Mouse (Mus musculus): ENCODE data around the gene Cmtr1. TPM values are rescaled to one million over a fixed set of nuclear protein-coding genes. Genes with fewer than 3 reads are reported as not detected.

Gene Cmtr1
- total RNA-seq, 4 experiments from 2014 or later, result 112 to 142 (median 127) TPM

DNA sequence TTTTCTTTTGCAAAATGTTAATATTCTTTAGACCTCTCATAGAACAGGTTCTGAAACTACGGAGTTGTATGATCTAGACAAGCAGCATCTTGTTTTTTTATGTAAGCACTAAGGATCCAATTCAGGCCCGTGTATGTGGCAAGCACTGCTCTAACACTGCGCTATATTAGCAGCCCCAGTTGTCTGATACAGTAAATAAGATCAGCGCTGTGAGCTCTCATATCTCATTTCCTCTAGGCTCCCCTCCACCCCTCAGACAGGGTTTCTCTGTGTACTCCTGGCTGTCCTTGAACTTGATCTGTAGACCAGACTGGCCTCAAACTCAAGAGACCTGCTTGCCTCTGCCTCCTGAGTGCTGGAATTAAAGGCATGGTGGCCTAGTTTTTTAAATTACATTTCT, 8.6 kb downstream of the Cmtr1 start:
- no peak for DNase-seq (ENCODE audit: low spot score in 2 of 2)

DNA sequence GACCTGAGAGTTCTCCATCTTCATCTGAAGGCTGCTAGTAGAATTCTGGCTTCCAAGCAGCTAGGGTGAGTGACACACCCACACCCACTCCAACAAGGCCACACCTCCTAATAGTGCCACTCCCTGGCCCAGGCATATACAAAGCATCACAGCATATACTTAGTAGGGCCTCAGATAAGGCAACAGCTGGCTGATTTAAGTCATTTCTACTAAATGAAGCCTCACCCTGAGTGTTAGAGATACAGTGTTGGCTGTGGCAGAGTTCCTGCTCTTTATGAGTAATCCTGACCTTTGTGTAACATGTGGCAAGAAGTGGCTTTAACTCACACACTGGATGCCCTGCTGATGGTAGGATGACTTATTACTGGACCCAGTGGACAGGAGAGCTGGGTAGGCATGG, 9.5 kb downstream of the Cmtr1 start:
- no peak for DNase-seq (ENCODE audit: low spot score in 2 of 2)

DNA sequence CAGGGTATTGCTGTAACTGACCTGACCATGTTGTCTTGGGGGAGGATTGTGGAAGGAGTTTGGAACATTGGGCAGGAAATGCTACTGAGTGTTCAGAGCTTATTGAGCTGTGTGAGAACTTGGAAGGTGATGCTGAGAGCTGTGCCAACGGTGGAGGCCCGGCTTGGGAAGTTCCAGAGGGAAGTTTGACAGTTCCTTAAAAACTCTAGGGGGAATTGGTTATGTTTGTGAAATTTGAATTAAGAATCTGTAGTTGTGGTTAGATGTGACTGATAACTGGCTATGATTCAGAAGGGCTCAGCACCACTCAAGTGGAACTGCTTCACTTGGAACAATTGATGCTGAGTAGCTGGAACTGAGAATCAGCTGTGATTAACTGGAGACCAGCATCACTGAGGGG, 10.6 kb downstream of the Cmtr1 start:
- DNase-seq (ENCODE audit: low spot score in 2 of 2), result no peak

GRCm38 (mm10) chr17:29673325-29673724, 12.9 kb downstream of the Cmtr1 start:
- no peak for DNase-seq (ENCODE audit: low spot score in 2 of 2)

- no peak for DNase-seq (ENCODE audit: low spot score in 2 of 2)
These were observed 18.1 kb downstream of the Cmtr1 start for GRCm38 (mm10) chr17:29678526-29678925.

DNA sequence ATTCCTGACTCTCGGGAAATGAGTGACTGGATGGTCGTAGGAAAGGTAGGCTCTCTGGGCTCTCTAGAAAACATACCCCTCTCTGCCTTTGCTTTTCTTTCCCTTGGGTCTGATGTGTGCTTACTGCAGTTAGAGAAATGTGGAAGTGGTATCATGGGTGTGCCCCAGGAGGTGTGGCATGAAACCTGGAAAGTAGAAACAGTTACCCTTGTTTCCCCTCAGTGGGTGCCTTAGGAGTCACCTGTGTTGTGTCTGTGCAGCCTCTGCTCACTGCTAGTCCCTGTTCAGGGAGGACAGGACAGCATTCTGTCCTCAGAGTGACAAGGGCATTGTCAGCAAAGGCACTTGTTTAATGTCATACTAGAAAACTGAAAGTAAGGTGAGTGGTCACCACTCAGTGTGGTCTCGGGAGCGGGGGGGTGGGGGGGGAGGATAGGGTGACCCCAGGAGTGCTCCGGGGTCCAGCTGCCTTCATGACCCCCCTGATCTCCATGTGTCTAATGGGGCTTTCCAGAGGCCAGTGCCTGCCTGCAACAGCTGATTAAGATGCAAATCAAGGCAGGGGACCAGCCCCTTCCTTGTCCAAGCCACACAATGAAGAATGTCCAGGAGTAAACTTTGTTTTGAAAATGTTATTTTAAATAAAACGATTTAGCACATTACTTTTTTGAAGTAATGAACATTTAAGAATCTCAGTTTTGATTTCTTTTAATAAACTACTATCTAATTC, 18.8 kb downstream of the Cmtr1 start:
- DNase-seq (ENCODE audit: low spot score in 2 of 2), result no peak

GRCm38 (mm10) chr17:29680174-29680573, 19.8 kb downstream of the Cmtr1 start:
- DNase-seq (ENCODE audit: low spot score in 2 of 2), result no peak

- no peak for DNase-seq (ENCODE audit: low spot score in 2 of 2)
These were observed 20.5 kb downstream of the Cmtr1 start for GRCm38 (mm10) chr17:29680921-29681320.

- DNase-seq (ENCODE audit: low spot score in 2 of 2), result no peak
These were observed 21.3 kb downstream of the Cmtr1 start for GRCm38 (mm10) chr17:29681669-29682068.

DNA sequence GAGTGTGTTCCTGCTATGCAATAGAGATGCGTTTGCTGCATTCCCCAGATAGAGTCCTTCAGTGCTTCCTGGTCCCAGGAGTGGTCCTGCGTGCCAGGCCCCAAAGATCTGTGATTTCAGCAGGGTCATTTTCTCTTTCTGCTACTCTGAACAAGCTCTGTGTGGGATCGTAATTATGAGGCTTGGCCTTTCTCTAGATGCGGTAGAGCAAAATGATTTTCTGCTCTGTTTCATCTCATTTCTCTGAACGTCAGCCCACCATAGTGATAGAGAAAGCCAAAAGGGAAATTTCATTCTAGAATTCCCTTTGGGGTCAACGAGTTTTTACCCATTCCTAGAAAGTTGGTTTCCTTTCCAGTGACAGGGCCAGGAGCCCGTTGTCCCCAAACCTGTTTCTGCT, 21.9 kb downstream of the Cmtr1 start:
- no peak for DNase-seq (ENCODE audit: low spot score in 2 of 2)

- no peak for DNase-seq (ENCODE audit: low spot score in 2 of 2)
These were observed 22.7 kb downstream of the Cmtr1 start for GRCm38 (mm10) chr17:29683127-29683526.

- DNase-seq (ENCODE audit: low spot score in 2 of 2), result no peak
These were observed 23.9 kb downstream of the Cmtr1 start for GRCm38 (mm10) chr17:29684275-29684674.

- no peak for DNase-seq (ENCODE audit: low spot score in 2 of 2)
These were observed 26.4 kb downstream of the Cmtr1 start for GRCm38 (mm10) chr17:29686771-29687170.

GRCm38 (mm10) chr17:29687373-29687772, 27.0 kb downstream of the Cmtr1 start:
- DNase-seq (ENCODE audit: low spot score in 2 of 2), result no peak

DNA sequence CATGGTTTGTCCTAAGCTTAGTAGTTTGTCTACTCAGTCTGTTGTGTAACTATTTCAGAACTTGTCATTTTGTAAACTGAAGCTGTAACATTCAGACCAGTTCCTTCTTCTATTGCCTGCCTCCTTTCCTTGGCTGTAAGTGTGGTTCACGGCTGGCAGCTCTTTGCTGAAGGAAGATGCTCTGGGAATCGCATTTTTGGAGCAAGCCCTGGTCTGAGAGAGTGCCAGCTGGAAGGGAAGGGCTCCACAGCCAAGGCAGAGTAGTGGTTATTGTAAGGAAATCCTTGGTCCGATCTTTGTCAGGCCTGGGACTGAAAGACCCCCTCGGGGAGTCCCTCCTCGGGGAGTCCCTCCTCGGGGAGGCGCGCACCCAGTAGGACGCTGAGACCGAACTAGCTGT, 28.2 kb downstream of the Cmtr1 start:
- DNase-seq (ENCODE audit: low spot score in 2 of 2), result no peak

GRCm38 (mm10) chr17:29690257-29690656, 29.9 kb downstream of the Cmtr1 start:
- no peak for DNase-seq (ENCODE audit: low spot score in 2 of 2)

DNA sequence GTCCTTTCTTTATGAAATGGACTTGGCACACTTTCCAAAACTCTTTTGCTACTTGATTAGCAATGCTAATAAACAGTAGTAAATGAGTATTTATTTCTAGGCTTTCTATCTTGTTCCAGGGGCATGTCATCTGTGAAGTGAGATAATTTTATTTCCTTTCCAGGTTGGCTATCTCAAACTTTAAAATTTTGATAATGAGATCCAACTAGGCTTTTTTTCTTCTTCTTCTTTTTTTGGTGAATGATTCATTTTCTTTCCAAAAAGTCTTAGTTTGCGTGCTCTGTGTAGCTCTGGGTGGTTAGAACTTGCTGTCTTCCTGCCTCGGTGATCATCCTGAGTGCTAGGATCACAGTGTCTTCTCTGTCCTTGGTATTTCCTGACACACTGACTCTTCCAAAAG, 32.4 kb downstream of the Cmtr1 start:
- no peak for DNase-seq (ENCODE audit: low spot score in 2 of 2)

DNA sequence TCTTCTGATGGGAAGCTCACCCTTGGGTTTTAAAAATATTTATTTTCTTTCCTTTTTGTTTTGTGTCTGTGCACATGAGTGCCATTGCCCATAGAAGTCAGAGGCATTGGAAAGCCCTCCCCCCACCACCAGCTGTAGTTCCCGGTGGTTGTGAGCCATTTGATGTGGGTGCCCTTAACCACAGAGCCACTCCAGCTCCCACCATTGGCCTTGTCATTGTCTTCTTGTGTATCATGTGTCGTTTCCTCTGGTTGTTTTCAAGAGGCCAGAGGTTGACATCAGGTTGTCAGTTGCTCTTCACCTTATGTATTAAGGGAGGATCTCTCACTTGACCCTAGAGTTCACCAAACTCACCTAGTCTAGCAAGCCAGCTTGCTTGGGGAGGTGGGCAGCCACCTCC, 33.2 kb downstream of the Cmtr1 start:
- DNase-seq (ENCODE audit: low spot score in 2 of 2), result no peak

- DNase-seq (ENCODE audit: low spot score in 2 of 2), result no peak
These were observed 34.1 kb downstream of the Cmtr1 start for GRCm38 (mm10) chr17:29694516-29694915.

GRCm38 (mm10) chr17:29696940-29697339, 36.5 kb downstream of the Cmtr1 start:
- DNase-seq (ENCODE audit: low spot score in 2 of 2), result no peak

GRCm38 (mm10) chr17:29698421-29698820, 38.0 kb downstream of the Cmtr1 start:
- no peak for DNase-seq (ENCODE audit: low spot score in 2 of 2)

DNA sequence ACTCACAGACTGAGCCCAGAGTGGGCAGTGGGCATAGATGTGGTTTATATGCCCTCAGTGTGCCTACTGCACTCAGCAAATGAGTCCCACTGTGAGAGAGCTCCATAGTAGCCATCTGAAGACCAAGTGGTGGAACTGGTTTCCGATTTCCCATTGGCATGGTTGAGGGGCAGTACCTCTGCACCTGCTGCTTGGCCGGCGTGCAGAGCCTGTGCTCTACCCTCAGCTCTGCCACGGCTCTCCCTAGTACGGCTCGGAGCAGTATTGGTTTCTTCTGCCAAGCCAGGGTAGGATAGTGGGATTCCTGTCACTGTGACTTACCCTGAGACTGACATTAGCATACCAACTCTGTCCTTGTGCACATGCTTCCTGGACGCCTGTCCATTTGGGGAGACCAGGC, 40.2 kb downstream of the Cmtr1 start:
- no peak for DNase-seq (ENCODE audit: low spot score in 2 of 2)

DNA sequence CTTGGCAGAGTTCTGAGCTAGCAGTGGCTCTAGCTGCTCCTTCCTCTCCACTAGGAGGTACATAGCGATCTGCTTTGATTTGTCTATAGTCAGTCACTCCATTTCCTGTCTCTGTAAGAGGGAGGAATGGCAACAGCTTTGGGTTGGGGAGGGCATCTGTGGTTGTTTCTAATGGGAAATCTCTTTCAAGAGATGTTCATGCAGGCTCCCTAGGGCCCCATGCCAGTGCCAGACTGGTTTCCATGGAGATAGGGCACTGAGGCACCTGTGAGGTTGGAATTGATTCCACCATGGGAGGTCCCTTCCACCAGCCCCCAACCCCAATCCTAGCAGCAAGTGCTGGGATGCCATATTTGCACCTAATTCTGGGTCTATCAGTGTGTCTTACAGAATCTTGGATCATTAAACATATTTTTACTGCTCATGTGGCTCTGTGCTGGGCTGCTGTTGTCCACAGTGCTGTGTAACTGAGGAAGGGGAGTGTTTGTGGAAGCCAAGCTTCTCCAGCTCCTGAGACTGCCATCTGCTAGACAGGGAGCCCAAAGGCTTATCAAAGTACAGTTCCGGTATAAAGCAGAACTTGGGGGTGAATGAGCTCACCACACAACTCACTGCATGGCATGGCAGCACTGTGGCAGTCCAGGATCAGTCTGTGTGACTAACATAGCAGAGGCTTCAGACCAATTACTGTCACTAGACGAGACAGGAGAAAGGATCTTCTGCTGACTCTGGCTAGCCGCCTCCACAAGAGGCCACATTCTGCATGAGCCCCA, 42.7 kb downstream of the Cmtr1 start:
- DNase-seq (ENCODE audit: low spot score in 2 of 2), result no peak
